Mouse (Mus musculus) embryonic facial prominence, embryonic 11.5 days (tissue): ENCODE measurements around the gene Adamtsl5. TPM values are rescaled to one million over a fixed set of nuclear protein-coding genes. Genes with fewer than 3 reads are reported as not detected.
A peak's percentile ranks its signal among the peaks of the same experiment; 100 is the strongest.

Experiments
- ATAC-seq: fragments of 200-750 bp; cut with Nextera tagmentation; replicated peaks from 2 replicates; pipeline ENCODE4 v1.8.0; 2017; ENCODE audit warnings: low read depth; ENCODE audit not compliant: insufficient number of reproducible peaks, low FRiP score, low TSS enrichment
- DNase-seq: peaks from one replicate; pipeline ENCODE4 v3.0.0-alpha.2; 2015; ENCODE audit warnings: low spot score
- H3K27ac ChIP-seq: fragments of 300-500 bp; sonication (generic); replicated peaks from 2 replicates; pipeline ENCODE4 v1.5.1; 2014; ENCODE audit warnings: mild to moderate bottlenecking, low read depth, low read length, control low read depth
- H3K27me3 ChIP-seq: fragments of 300-500 bp; sonication (generic); 2 replicates; pipeline ENCODE4 v1.6.1; 2014; ENCODE audit warnings: mild to moderate bottlenecking, low read length, moderate library complexity, mixed read lengths; ENCODE audit not compliant: control insufficient read depth, insufficient read depth
- H3K36me3 ChIP-seq: fragments of 300-500 bp; sonication (generic); replicated peaks from 2 replicates; pipeline ENCODE4 v1.6.1; 2014; ENCODE audit warnings: low read depth, mild to moderate bottlenecking, low read length, moderate library complexity, mixed read lengths; ENCODE audit not compliant: control insufficient read depth, insufficient read depth
- H3K4me1 ChIP-seq: fragments of 300-500 bp; sonication (generic); 2 replicates; pipeline ENCODE4 v1.6.1; 2014; ENCODE audit warnings: low read length, mixed read lengths; ENCODE audit not compliant: control insufficient read depth, insufficient read depth
- H3K4me2 ChIP-seq: fragments of 300-500 bp; sonication (generic); 2 replicates; pipeline ENCODE4 v1.6.1; 2014; ENCODE audit warnings: low read depth, mild to moderate bottlenecking, control low read depth, low read length, moderate library complexity
- H3K4me3 ChIP-seq: fragments of 300-500 bp; sonication (generic); 2 replicates; pipeline ENCODE4 v1.5.1; 2014; ENCODE audit warnings: low read depth, low read length, control low read depth
- H3K9ac ChIP-seq: fragments of 300-500 bp; sonication (generic); replicated peaks from 2 replicates; pipeline ENCODE4 v1.6.1; 2014; ENCODE audit warnings: mild to moderate bottlenecking, control low read depth, low read length
- H3K9me3 ChIP-seq: fragments of 300-500 bp; sonication (generic); replicated peaks from 2 replicates; pipeline ENCODE4 v1.6.1; 2016; ENCODE audit warnings: mild to moderate bottlenecking, low read length, inconsistent platforms, mixed read lengths; ENCODE audit not compliant: control insufficient read depth
- WGBS: fragments of 180-500 bp; shearing (Covaris S2); extraction: QIAGEN DNeasy Blood & Tissue Kit; methylation state at CpG from one replicate; pipeline ENCODE4 v1.1.7; 2014; 5-methylcytosine and 5-hydroxymethylcytosine counted together
- polyA plus RNA-seq: library from polyadenylated mRNA; unstranded; fragments of >200 nt; fragmentation: Nextera tagmentation; extraction: Ambion mirVana; gene quantifications from 2 replicates; pipeline ENCODE4 v1.2.1, GENCODE M21; 2014

The Adamtsl5 gene
- polyA plus RNA-seq, 1 experiment from 2014 or later: 0.14 TPM

DNA sequence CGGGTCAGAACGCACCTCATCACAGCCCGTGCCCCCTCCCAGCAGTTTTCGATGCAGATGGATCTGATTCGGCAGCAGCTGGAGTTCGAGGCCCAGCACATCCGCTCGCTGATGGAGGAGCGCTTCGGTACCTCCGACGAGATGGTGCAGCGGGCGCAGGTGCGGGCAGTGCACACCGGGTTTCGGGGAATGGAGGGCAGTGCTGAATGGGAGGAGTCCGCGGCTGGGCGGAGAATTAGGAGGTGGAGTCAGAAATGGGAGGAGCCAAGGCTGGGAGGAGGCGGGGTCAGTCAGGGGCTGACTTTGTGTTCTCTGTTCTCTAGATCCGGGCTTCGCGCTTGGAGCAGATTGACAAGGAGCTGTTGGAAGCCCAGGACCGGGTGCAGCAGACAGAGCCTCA lies 43.4 kb downstream of the Adamtsl5 start:
- H3K4me3 ChIP-seq: no peak overlapping the region
- ATAC-seq (no peak), DNase-seq (no peak)
- H3K27me3 ChIP-seq: peaks cover 28% of the 10 kb centered on the region
- H3K9me3 ChIP-seq: no peaks in the 10 kb centered on the region
- no peak overlapping the region for H3K9ac ChIP-seq
- H3K27ac ChIP-seq: no peak overlapping the region
- no peaks in the 10 kb centered on the region for H3K4me1 ChIP-seq
- 13% methylated on average over 25 of the region's 25 CpGs for WGBS
- no peak overlapping the region for H3K4me2 ChIP-seq
- H3K36me3 ChIP-seq: no peaks in the 10 kb centered on the region

DNA sequence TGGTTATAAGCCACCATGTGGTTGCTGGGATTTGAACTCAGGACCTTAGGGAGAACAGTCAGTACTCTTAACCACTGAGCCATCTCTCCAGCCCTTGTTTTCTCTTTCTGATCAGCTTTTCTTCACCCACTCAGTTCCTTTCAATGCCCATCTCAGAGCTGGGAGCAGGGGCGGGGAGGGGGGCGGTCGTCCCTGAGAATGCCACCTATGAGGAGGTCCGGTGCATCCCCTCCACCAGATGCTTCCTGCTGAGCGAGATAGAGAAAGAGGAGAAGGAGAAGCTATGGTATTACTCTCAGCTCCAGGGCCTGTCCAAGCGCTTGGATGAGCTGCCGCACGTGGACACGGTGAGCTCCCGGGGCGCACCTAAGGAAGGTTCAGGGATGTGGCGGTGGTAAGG lies 43.8 kb downstream of the Adamtsl5 start:
- ATAC-seq (no peak), DNase-seq (no peak)
- H3K4me1 ChIP-seq: no peaks in the 10 kb centered on the region
- H3K36me3 ChIP-seq: no peaks in the 10 kb centered on the region
- 26% methylated on average over 12 of the region's 12 CpGs for WGBS
- peaks cover 32% of the 10 kb centered on the region for H3K27me3 ChIP-seq
- H3K9me3 ChIP-seq: no peaks in the 10 kb centered on the region
- H3K4me3 ChIP-seq: no peak overlapping the region
- H3K27ac ChIP-seq: no peak overlapping the region
- no peak overlapping the region for H3K9ac ChIP-seq
- no peak overlapping the region for H3K4me2 ChIP-seq

DNA sequence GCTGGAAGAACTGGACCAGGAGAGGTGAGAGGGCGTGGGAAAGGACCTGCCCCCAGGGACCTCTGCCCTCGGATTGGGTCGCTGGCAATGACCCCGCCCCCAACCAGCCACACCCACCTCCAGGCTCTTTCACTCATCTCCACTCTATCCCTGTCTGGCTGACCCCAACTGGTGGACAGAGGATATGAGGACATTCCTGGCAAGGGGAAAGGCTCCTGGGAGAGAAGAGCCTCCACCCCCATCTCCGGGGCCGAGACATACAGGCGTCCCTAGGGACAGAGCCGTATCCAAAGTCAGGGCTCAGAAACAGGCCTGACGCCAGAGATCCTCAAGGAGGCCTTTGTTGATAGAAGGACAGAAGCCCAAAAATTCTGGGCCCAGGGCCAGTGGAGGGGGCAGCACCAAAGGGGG lies 45.7 kb downstream of the Adamtsl5 start:
- no peak for ATAC-seq
- Histone ChIP-seq H3K9me3 (no peaks in the 10 kb centered on the region), H3K9ac (0 out of 2 replicates have a peak overlapping the region, but pooled peaks have one; percentile 25), H3K4me1 (no peaks in the 10 kb centered on the region), H3K27me3 (peaks cover 45% of the 10 kb centered on the region), H3K4me2 (peak overlapping the region; percentile 24), H3K27ac (no peak overlapping the region), H3K4me3 (no peak overlapping the region), H3K36me3 (no peaks in the 10 kb centered on the region)
- DNase-seq: no peak
- WGBS: 6% methylated on average over 9 of the region's 9 CpGs

DNA sequence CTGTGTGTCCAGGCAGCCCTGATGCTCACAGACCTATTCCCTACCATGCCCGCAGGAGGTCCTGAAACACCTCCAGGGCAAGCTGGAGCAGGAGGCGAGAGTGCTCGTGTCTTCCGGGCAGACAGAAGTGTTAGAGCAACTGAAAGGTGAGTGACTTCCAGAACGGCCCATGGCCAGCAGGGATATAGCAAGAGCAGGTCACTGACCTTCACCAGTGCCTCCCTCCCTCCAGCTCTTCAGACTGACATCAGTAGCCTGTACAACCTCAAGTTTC lies 46.2 kb downstream of the Adamtsl5 start:
- Histone ChIP-seq H3K9ac (0 out of 2 replicates have a peak overlapping the region, but pooled peaks have one; percentile 25), H3K4me2 (peak overlapping the region; percentile 24), H3K27me3 (peaks cover 45% of the 10 kb centered on the region), H3K4me1 (no peaks in the 10 kb centered on the region), H3K4me3 (no peak overlapping the region), H3K36me3 (no peaks in the 10 kb centered on the region), H3K9me3 (no peaks in the 10 kb centered on the region), H3K27ac (no peak overlapping the region)
- WGBS: 39% methylated on average over 5 of the region's 5 CpGs
- no peak for DNase-seq
- no peak for ATAC-seq

DNA sequence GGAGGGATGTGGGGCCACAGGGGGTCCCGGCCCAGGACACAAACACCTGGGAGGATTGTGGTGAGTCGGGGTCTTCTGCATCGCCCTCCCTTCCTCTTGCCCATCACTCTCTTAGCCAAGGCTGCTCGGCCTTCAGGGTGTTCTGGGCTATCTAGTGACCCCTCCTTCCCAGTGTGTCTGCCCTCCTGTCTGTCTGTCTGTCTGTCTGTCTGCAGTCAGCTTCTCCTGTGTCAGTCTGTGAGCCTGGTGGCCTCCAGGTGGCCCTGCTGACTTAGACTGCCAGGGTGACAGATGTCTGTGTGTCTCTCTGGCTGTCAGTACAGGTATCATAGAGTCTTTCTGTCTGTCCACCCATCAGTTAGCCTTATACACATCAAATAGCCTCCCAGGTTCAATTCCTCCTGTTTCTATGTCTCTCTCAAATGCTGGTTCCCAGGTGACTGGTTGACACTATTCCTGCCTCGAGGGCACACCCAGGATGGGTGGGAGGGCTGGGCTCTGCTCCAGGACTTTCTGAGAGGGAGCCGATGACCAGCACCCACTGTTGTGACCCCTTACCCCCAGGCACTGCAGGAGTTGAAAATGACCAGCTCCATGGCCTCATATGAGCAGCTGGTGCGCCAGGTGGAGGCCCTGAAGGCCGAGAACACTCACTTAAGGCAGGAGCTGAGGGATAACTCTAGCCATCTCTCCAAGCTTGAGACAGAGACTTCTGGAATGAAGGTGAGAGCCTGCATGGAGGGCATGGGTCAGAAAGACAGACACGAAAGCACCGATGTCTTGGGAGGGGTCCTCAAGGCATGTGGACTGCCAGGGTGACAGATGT lies 46.7 kb downstream of the Adamtsl5 start:
- H3K4me2 ChIP-seq: peak overlapping the region; percentile 24
- ATAC-seq: no peak

DNA sequence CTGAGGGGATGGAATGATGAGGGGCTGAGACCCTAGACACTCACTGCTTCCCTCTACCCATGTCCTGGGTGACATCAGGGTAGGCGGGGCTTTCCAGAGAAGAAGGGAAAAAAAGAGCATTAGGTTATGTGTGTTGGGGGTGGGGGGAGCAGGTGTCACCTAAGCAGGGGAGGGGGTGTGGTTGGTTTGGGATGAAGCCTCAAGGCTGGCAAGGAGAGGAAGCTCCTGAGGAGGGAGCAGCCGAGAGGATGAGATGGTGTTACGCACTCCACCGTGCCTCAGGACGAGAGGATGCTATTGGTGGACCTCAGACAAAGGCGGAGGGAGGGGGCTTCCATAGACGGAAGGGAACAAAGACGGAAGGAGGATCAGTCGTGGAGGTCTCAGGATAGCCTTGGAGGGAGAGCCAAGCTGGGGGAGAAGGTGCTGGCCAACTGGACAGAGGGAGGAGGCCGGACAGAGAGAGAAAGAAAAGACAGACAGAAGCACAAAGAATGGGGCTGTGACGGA lies 47.5 kb downstream of the Adamtsl5 start:
- 20% methylated on average over 11 of the region's 11 CpGs for WGBS
- H3K4me2 ChIP-seq: peak overlapping the region; percentile 13
- ATAC-seq (peak; percentile 9; the same call in 1 of the 2 replicates), DNase-seq (no peak)
- no peaks in the 10 kb centered on the region for H3K9me3 ChIP-seq
- H3K9ac ChIP-seq: peak overlapping the region; percentile 51
- H3K4me3 ChIP-seq: peak overlapping the region; percentile 21
- H3K36me3 ChIP-seq: no peaks in the 10 kb centered on the region
- H3K27ac ChIP-seq: 0 out of 2 replicates have a peak overlapping the region, but pooled peaks have one; percentile 38
- H3K27me3 ChIP-seq: peaks cover 41% of the 10 kb centered on the region
- H3K4me1 ChIP-seq: no peaks in the 10 kb centered on the region; the same call in 1 of the 2 replicates

More for the DNA sequence above, 46.7 kb downstream of the Adamtsl5 start:
- H3K27ac ChIP-seq: peak overlapping the region; percentile 38; the same call in 1 of the 2 replicates
- peak overlapping the region; percentile 51 for H3K9ac ChIP-seq
- H3K9me3 ChIP-seq: no peaks in the 10 kb centered on the region
- no peaks in the 10 kb centered on the region for H3K36me3 ChIP-seq
- 69% methylated on average over 9 of the region's 10 CpGs for WGBS
- H3K4me1 ChIP-seq: no peaks in the 10 kb centered on the region; the same call in 1 of the 2 replicates
- H3K27me3 ChIP-seq: peaks cover 45% of the 10 kb centered on the region
- peak overlapping the region; percentile 21 for H3K4me3 ChIP-seq
- no peak for DNase-seq

DNA sequence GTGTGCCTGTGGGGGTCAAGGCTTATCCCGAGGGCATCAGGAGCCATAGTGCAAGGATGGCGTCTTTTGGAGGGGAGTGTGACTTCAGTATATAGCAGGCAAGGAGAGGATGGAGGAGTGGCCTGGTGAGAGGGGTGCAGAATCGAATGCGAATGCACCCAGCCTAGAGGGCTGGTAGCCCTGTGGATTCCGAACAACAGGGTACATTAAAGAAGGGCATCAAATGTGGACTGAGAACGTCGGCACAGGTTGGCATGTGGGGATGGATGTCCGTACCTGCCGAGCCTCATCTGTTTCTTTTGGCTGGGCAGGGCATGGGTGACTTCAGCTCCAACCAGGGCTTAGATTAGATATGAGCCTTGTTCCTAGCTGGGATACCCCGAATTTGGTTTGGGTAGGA lies 48.4 kb downstream of the Adamtsl5 start:
- ATAC-seq (no peak), DNase-seq (no peak)
- WGBS: 40% methylated on average over 10 of the region's 10 CpGs
- Histone ChIP-seq H3K4me3 (peak overlapping the region; percentile 43), H3K4me2 (peak overlapping the region; percentile 43), H3K27me3 (peaks cover 40% of the 10 kb centered on the region), H3K9me3 (no peaks in the 10 kb centered on the region), H3K36me3 (no peaks in the 10 kb centered on the region; the same call in 1 of the 2 replicates), H3K4me1 (no peaks in the 10 kb centered on the region; the same call in 1 of the 2 replicates), H3K27ac (no peak overlapping the region), H3K9ac (peak overlapping the region; percentile 70)

DNA sequence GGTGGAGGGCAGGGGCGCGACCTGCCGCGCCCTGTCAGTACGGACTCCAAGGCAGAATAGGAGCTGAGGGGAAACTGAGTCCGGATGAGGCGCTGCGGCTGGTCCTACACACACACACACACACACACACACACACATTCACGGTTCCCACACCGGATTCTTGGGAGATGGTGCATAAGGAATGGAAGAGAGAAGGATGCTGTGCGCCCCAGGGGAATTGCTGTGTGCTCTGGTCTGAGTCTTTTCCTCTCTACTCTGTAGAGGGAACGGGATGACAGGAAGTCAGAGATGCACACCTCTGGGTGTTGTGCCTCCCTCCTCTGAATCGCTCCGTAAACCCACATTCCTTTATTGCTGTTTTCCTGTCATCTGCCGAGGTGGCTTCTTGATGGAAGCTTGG lies 48.9 kb downstream of the Adamtsl5 start:
- ATAC-seq: no peak
- Histone ChIP-seq H3K36me3 (no peaks in the 10 kb centered on the region; the same call in 1 of the 2 replicates), H3K9me3 (no peaks in the 10 kb centered on the region), H3K27me3 (peaks cover 35% of the 10 kb centered on the region), H3K4me3 (peak overlapping the region; percentile 43), H3K4me1 (no peaks in the 10 kb centered on the region; the same call in 1 of the 2 replicates), H3K27ac (0 out of 2 replicates have a peak overlapping the region, but pooled peaks have one; percentile 61), H3K4me2 (peak overlapping the region; percentile 43), H3K9ac (peak overlapping the region; percentile 70)
- 6% methylated on average over 15 of the region's 15 CpGs for WGBS
- no peak for DNase-seq
